Mouse (Mus musculus) cerebellum, adult 2 months (tissue): Measurements from ENCODE around the gene Trim3.

Source experiments
- CTCF ChIP-seq: fragments of 200-500 bp; IDR thresholded peaks from 2 replicates; pipeline ENCODE4 v1.5.1; 2011; ENCODE audit warnings: low read depth, mild to moderate bottlenecking, control low read depth, low read length, moderate library complexity, borderline replicate concordance; ENCODE audit not compliant: insufficient read depth
- POLR2A ChIP-seq: fragments of 200-500 bp; IDR thresholded peaks from 2 replicates; pipeline ENCODE4 v1.6.1; 2011; ENCODE audit warnings: low read length, control low read depth, borderline replicate concordance; ENCODE audit not compliant: insufficient read depth

DNA sequence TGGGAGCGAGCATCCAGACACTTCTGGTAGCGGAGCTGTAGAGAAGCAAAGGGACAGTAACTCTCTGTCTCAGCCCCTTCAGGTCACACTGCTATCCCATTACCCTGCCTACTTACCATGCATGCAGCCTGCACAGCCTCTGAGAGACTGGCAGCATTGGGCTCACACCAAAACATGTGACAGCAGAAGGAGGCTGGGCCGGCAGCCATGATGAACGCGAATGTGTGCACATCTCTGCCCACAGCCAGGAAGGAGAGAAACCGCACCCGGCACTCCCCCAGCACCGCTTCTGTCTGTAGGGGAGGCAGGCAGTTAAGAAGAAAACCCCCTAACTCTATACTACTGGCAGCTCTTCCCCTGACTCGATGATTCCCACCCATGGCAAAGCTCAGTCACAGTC is 74.4 kb downstream of the Trim3 start:
- no peak for TF ChIP-seq CTCF
- TF ChIP-seq POLR2A: no peak
